ENCODE assay signal across 11 mouse cellular contexts in genomic region chr8:91711981-91712598, GRCm38 (mm10).
A peak's percentile ranks its signal among the peaks of the same experiment; 100 is the strongest.
DNase-seq lines count a peak whose midpoint lies in the region; ATAC-seq lines count a peak whose summit lies in the region.
"Had no signal": no experiment of that assay in that cellular context is flagged by ENCODE, and none has a peak within 500 bp of the region (broad histone marks: within the 10 kb centered on the region; RNA-seq: fewer than 3 reads in every experiment).

No protein-coding gene starts in this region.

- peaks cover 3% of the 10 kb centered on the region; the same call in 1 of the 2 replicates for H3K27me3 ChIP-seq in heart, embryonic 16.5 days (ENCODE audit: control insufficient read depth, insufficient read depth, low read length)
- no peaks in the 10 kb centered on the region for H3K27me3 ChIP-seq in hindbrain, embryonic 12.5 days
- H3K27me3 ChIP-seq in midbrain, embryonic 15.5 days (replicated peaks) = no peaks in the 10 kb centered on the region

- ATAC-seq in heart, embryonic 16.5 days (replicated peaks; ENCODE audit: extremely low read depth, insufficient read depth, low FRiP score) = no peak
- no peak for ATAC-seq in hindbrain, embryonic 12.5 days (ENCODE audit: low FRiP score)
- no peak for ATAC-seq in midbrain, embryonic 15.5 days (replicated peaks)
- no peak for ATAC-seq in erythroblast, adult 5-6 weeks (replicated peaks; ENCODE audit: low FRiP score, poor library complexity, severe bottlenecking)
- ATAC-seq: intestine, postnatal 0 days had no signal

- peak overlapping the region; percentile 78; the same call in 1 of the 2 replicates for H3K4me2 ChIP-seq in heart, embryonic 16.5 days (ENCODE audit: low read depth, low read length)
- H3K4me2 ChIP-seq in hindbrain, embryonic 12.5 days (replicated peaks) = peak overlapping the region; percentile 51
- H3K4me2 ChIP-seq in midbrain, embryonic 15.5 days = 0 out of 2 replicates have a peak overlapping the region, but pooled peaks have one; percentile 56

- no peak overlapping the region for H3K4me3 ChIP-seq in heart, embryonic 16.5 days (ENCODE audit: low read length)
- H3K4me3 ChIP-seq in hindbrain, embryonic 12.5 days = no peak overlapping the region
- no peak overlapping the region for H3K4me3 ChIP-seq in midbrain, embryonic 15.5 days

- intact Hi-C loops in heart, postnatal 25 days (cut with DNase I) = loop anchor here (10.0 kb wide), 1 partner anchor 643 kb away; the partner anchor contains the start of gene Irx5

- H3K9ac ChIP-seq in heart, embryonic 16.5 days (ENCODE audit: low read length) = no peak overlapping the region; the same call in 1 of the 2 replicates
- 0 out of 2 replicates have a peak overlapping the region, but pooled peaks have one; percentile 2 for H3K9ac ChIP-seq in hindbrain, embryonic 12.5 days
- no peak overlapping the region for H3K9ac ChIP-seq in midbrain, embryonic 15.5 days

- H3K9me3 ChIP-seq in heart, embryonic 16.5 days (replicated peaks; ENCODE audit: control insufficient read depth, low read length) = peaks cover 3% of the 10 kb centered on the region; the same call in 1 of the 2 replicates
- no peaks in the 10 kb centered on the region for H3K9me3 ChIP-seq in hindbrain, embryonic 12.5 days (replicated peaks)
- H3K9me3 ChIP-seq in midbrain, embryonic 15.5 days = no peaks in the 10 kb centered on the region

- WGBS in heart, embryonic 16.5 days = 43% methylated on average over 6 of the region's 6 CpGs
- 18% methylated on average over 6 of the region's 6 CpGs for WGBS in hindbrain, embryonic 12.5 days
- WGBS in midbrain, embryonic 15.5 days = 17% methylated on average over 6 of the region's 6 CpGs

- peaks cover 26% of the 10 kb centered on the region for H3K4me1 ChIP-seq in heart, embryonic 16.5 days (ENCODE audit: control insufficient read depth, insufficient read depth, low read length)
- peaks cover 73% of the 10 kb centered on the region for H3K4me1 ChIP-seq in hindbrain, embryonic 12.5 days
- peaks cover 65% of the 10 kb centered on the region for H3K4me1 ChIP-seq in midbrain, embryonic 15.5 days

- no peak for DNase-seq in heart, postnatal 25 days (ENCODE audit: low spot score)
- DNase-seq in embryo, embryonic 11 days = peak; percentile 44
- no peak for DNase-seq in thymus, postnatal 36 days
- DNase-seq in layer of hippocampus, adult 11-12 months (ENCODE audit: low spot score) = no peak
- DNase-seq: adrenal gland, postnatal 36 days; gastrocnemius, postnatal 10 days had no signal

- H3K36me3 ChIP-seq in heart, embryonic 16.5 days (ENCODE audit: control insufficient read depth, insufficient read depth) = no peaks in the 10 kb centered on the region
- no peaks in the 10 kb centered on the region for H3K36me3 ChIP-seq in hindbrain, embryonic 12.5 days
- H3K36me3 ChIP-seq in midbrain, embryonic 15.5 days (replicated peaks) = no peaks in the 10 kb centered on the region

- no peak overlapping the region for H3K27ac ChIP-seq in heart, embryonic 16.5 days (ENCODE audit: low read length)
- peak overlapping the region; percentile 71; the same call in 1 of the 2 replicates for H3K27ac ChIP-seq in hindbrain, embryonic 12.5 days
- H3K27ac ChIP-seq in midbrain, embryonic 15.5 days = 0 out of 2 replicates have a peak overlapping the region, but pooled peaks have one; percentile 26
